Mouse (Mus musculus) embryo, embryonic 9.5 days (tissue): ENCODE data around the gene Nhlrc1.

ENCODE experiments used
- DNase-seq: peaks from one replicate; pipeline ENCODE4 v3.0.0-alpha.2; 2017; ENCODE audit errors: extremely low spot score

Gene Nhlrc1

GRCm38 (mm10) chr13:47001590-47001989, 13.1 kb downstream of the Nhlrc1 start:
- no peak for DNase-seq

- no peak for DNase-seq
Observed at GRCm38 (mm10) chr13:46999498-46999897, 15.2 kb downstream of the Nhlrc1 start.

GRCm38 (mm10) chr13:46997355-46997754, 17.3 kb downstream of the Nhlrc1 start:
- DNase-seq = no peak

GRCm38 (mm10) chr13:46993274-46993551, 21.4 kb downstream of the Nhlrc1 start:
- DNase-seq = no peak

- DNase-seq = no peak
Observed at GRCm38 (mm10) chr13:46992516-46993273, 22.0 kb downstream of the Nhlrc1 start.

- no peak for DNase-seq
Observed at GRCm38 (mm10) chr13:46990376-46991011, 24.2 kb downstream of the Nhlrc1 start.

GRCm38 (mm10) chr13:46987941-46988340, 26.7 kb downstream of the Nhlrc1 start:
- no peak for DNase-seq

GRCm38 (mm10) chr13:46986208-46986607, 28.4 kb downstream of the Nhlrc1 start:
- DNase-seq = no peak

- no peak for DNase-seq
Observed at GRCm38 (mm10) chr13:46983878-46984277, 30.8 kb downstream of the Nhlrc1 start.

- no peak for DNase-seq
Observed at GRCm38 (mm10) chr13:46979836-46980490, 34.7 kb downstream of the Nhlrc1 start.

GRCm38 (mm10) chr13:46976532-46976931, 38.1 kb downstream of the Nhlrc1 start:
- DNase-seq = no peak

- no peak for DNase-seq
Observed at GRCm38 (mm10) chr13:46975930-46976329, 38.7 kb downstream of the Nhlrc1 start.

- DNase-seq = peak; percentile 64
Observed at GRCm38 (mm10) chr13:46975031-46975551, 39.6 kb downstream of the Nhlrc1 start.

- DNase-seq = no peak
Observed at GRCm38 (mm10) chr13:46970286-46970945, 44.2 kb downstream of the Nhlrc1 start.

- no peak for DNase-seq
Observed at GRCm38 (mm10) chr13:46968626-46969025, 46.0 kb downstream of the Nhlrc1 start.

GRCm38 (mm10) chr13:46967308-46967707, 47.3 kb downstream of the Nhlrc1 start:
- DNase-seq = no peak
